Mouse (Mus musculus): Measurements from ENCODE around the gene Klhl29.

The Klhl29 gene

DNA sequence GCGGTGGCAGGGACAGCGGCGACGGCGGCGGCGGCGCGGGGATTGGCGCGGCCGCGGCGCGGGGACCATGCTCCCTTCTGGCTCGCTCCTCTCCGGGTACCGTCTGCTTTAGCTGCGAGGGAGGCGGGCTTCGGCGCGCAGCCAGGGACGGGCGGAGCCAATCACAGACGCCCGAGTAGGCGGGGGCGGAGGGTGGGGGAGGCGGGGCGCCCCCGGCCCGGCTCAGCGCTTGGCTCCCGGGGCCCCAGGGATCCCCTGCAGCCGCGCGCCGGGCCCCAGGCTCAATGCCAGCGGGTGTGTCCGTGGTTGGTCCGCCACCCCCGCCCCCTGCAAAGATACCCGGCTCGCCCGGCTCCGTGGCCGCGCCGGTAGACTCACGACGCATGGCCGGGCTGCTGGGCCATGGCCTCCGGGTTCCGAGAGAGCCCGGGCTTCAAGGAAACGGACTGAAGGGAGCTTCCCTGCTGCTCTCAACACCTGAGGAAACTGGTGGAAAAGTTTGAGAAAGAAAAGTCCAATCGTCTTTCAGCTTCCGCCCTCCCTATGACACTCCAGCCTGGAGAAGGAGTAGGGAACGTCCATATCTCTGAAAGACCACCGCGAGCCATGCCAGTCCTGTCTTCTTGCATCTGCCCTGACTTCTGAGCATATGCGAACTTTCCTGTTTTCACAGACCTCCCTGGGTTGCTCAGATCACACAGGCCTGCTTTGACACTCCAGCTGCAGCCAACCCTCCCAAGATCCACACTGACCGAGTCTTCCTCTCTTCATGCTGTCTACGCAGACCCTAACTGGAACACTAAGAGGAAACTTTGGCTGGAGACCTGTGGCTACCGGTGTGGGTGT, at the start of gene Klhl29:
TSS of gene Klhl29 (minus strand) at position 67 of the 846 bp plus-strand sequence.
- no peak for DNase-seq (ENCODE audit: low spot score)

GRCm38 (mm10) chr12:5425276-5425675, 49.8 kb upstream of the Klhl29 start:
- DNase-seq (ENCODE audit: low spot score), result no peak

DNA sequence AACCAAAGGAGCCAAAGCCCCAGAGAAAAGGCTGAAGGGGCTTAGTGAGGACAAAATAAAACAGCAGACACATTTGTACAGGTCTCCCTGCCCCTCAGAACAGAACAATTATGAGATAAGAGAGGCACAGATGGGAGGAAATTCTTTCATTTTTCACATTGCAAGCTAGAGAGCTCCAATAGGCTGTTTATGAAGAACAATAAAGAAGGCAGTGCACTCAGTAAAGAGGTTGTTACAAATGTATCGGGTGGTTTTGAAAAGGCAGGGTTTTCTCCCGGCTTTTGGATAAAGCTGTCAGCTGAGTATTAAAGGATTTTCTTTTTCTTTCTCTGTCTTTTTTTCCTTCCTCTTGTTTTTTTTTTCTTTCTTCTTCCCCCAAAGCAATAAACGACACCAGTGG, 40.3 kb upstream of the Klhl29 start:
- no peak for DNase-seq (ENCODE audit: low spot score)

DNA sequence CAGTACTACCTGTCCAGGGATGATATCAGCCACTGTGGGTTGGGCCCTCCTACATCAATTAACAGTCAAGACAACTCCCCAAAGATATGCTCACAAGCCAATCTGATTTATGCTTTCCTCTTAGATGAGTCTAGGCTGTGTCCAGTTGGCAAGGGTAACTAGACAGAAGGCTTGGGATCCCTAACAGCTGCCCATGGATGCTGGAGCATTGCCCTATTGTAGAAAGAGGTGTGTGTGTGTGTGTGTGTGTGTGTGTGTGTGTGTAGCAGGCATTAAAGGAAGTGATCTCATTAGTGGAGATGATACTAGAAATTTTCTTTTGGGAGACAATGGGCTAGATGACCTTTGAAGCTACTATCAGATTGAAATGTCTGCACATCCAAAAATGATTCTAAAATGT, 38.5 kb upstream of the Klhl29 start:
- DNase-seq (ENCODE audit: low spot score), result no peak

GRCm38 (mm10) chr12:5411761-5412537, 36.5 kb upstream of the Klhl29 start:
- no peak for DNase-seq (ENCODE audit: low spot score)

GRCm38 (mm10) chr12:5411346-5411745, 35.9 kb upstream of the Klhl29 start:
- DNase-seq (ENCODE audit: low spot score), result no peak

- DNase-seq (ENCODE audit: low spot score), result no peak
Observed at GRCm38 (mm10) chr12:5410391-5411115, 35.1 kb upstream of the Klhl29 start.

- DNase-seq (ENCODE audit: low spot score), result no peak
Observed at GRCm38 (mm10) chr12:5407175-5407574, 31.7 kb upstream of the Klhl29 start.

GRCm38 (mm10) chr12:5397423-5397822, 21.9 kb upstream of the Klhl29 start:
- no peak for DNase-seq (ENCODE audit: low spot score)

DNA sequence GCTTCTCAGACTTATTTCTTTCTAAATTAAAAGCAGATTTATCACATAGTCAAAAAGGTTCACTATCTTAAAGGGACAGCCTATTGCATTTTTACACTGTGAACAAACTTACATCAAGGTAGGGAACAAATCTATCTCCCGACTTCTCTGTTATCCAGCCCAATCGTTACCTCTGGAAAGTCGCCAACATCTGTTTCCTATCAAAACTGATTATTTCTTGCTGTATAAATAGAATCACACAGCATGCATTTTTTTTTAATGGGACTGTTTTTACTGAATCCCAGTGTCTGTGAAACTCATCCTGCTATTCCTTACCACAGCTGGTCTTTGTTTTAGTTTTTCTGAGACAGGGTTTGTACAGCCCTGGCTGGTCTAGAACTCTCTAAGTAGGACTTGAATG, 19.7 kb upstream of the Klhl29 start:
- DNase-seq (ENCODE audit: low spot score), result no peak

- no peak for DNase-seq (ENCODE audit: low spot score)
Observed at GRCm38 (mm10) chr12:5387112-5387511, 11.6 kb upstream of the Klhl29 start.

GRCm38 (mm10) chr12:5386688-5387087, 11.2 kb upstream of the Klhl29 start:
- DNase-seq (ENCODE audit: low spot score), result no peak

DNA sequence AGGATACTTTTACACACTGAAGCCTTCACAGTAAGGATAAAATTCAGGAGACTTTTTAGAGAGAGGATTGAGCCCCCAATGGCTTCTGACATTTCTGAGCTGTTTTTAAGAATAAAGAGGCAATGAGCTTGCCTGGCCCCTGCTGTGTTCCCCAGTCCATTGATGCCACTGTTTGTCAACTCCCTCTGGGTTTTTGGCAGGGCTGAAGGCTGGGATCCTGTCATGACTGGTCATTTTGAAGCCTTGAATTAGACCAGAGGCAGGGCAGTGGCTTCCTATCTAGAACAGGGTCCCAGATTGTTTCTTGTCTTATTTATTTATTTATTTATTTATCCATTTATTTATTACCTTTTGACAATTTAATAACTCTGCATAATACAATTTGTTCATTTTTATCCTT, 6.2 kb upstream of the Klhl29 start:
- DNase-seq (ENCODE audit: low spot score), result no peak

DNA sequence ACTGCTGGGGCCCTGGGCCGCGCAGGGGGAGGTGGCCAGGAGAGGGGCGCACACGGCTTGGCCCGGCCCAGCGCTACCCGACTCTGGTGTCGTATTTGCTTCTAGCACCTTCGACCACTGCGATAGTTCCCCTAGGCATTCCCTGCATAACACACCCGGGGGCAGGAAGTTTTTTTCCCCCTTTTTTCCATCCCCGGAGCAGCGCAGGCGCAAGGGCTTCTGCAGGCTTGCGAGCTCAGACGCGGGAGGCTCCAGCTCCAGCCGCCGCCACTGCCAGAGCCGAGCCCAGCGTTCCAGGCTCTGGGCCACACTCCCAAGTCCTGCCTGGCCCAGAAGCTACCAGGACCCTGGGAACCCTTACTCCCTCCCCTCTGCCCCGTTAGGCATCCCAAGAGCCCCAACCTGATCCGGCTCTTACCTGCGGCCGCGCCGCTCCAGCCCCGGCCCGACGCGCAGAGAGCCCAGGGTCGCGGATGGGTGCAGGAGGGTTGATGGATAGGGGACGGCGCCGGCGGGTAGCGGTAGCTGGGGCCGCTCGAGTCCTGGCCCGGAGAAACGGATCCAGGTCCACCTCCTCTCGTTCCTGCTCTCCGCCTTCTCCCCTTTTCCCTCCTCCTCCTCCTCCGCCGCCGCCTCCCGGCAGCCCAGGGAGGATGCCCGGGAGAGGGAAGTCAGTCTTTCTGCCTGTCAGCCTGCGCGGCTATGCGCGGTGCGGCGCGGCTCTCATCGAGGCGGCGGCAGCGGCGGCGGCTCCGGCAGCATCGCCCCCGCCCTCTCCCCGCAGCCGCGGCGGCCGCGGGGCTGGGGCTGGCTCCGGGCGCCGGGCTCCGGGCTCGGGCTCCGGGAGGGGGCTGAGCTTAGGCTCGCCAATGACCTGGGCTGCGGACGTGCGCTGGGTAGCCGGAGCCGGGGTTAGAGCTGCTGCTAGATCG, 532 bp downstream of the Klhl29 start:
- no peak for DNase-seq (ENCODE audit: low spot score)

GRCm38 (mm10) chr12:5374196-5374683, 1.2 kb downstream of the Klhl29 start:
- DNase-seq (ENCODE audit: low spot score), result no peak

- DNase-seq (ENCODE audit: low spot score), result no peak
Observed at GRCm38 (mm10) chr12:5373641-5374195, 1.8 kb downstream of the Klhl29 start.

DNA sequence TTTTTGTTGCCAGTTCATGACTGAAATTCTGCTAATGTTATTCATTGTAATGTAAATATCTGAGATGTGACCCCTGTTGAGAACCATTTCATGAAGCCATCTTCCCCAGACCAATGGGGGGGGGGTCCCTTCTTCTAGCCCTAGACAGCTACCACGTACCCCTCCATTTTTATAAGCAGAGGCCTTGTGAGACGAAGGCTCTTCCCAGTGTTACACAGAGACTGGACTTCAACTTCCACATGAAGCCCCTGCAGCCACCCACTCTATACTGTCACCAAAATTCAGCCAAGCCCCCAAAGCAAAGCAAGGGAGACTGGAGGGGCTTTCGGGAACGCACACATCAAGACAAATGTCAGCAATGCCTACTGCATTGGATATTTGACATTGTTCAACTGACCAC, 6.1 kb downstream of the Klhl29 start:
- no peak for DNase-seq (ENCODE audit: low spot score)

DNA sequence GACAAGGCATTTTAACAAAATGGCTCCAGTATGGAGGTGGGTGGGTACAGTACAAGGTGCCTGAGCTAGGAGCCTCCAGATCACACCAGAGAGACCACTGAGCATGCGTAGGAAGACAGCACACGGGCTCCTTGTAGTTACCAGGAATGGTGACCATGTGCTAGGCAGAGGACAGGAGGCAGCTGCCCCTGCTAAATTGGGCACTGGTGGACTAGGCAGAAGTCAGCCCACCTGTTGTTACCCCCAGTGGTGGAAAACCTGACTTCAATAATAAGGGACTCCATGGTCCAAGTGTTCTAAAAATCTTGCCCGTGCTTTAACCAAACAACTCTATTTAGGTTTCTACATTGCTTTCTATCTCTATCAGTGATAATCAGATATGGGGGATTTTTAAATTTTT, 10.6 kb downstream of the Klhl29 start:
- no peak for DNase-seq (ENCODE audit: low spot score)

DNA sequence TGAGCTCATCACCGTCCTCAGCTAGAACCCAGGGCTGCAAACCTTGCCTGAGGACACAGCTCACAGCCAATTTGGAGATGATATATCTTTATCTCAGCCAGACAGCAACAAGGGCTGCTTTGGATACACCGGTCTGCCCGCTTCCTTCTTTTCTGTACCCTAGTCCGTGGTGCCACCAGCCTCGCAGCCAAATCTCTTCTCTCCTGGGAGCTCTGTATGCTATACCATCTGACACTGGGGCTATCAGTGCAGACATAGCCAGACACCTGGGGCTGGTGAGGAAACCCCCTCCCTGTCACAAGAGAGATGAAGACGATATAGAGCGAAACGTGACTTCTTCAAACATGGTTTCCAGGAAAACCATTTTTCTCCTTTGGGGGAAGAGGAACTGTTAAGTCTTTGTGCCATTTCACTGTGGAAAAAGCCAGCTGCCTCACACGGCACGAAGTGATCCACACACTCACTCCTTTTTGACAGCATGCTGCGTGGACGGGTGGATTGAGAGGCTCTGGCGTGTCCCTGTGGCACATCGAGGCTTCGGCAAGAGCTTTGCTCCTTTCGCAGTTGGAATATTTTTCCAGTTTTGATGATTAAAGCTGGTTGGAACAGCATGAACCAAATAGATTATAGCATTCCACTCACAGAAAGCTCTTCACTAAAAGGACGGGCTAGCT, 11.4 kb downstream of the Klhl29 start:
- no peak for DNase-seq (ENCODE audit: low spot score)

DNA sequence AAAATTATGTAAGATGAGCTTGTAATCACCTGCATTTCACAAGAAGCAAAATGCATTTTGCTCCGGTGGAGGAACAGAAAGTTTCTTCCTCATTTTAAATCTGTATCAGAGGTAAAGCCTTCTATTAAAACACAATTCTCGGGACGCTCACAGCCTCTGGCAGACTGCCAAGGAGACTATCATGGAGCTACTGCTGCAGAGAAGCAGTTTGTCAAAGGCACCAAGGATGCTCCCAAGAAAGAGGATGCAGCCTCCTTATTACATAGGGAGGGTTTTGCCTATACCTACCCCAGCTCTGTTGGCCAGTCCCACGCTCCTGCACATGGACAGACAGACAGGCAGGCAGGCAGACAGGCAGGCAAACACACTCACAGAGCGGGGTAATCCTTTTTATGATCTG, 16.4 kb downstream of the Klhl29 start:
- DNase-seq (ENCODE audit: low spot score), result no peak

All from T-cell, adult 2 months (primary cell).